Mouse (Mus musculus) liver, adult (tissue): ENCODE results near the gene Megf6.

ENCODE experiments used
- GATA4 ChIP-seq: IDR thresholded peaks from 2 replicates; pipeline ENCODE4 v1.6.1; 2014; ENCODE audit warnings: mild to moderate bottlenecking, low read length; ENCODE audit not compliant: insufficient replicate concordance

Gene Megf6

GRCm38 (mm10) chr4:154183566-154183965, 13.0 kb downstream of the Megf6 start:
- no peak for TF ChIP-seq GATA4

- TF ChIP-seq GATA4 = no peak
Observed at GRCm38 (mm10) chr4:154185001-154185400, 14.5 kb downstream of the Megf6 start.

GRCm38 (mm10) chr4:154186002-154186537, 15.5 kb downstream of the Megf6 start:
- peak; percentile 68; the same call in 1 of the 2 replicates for TF ChIP-seq GATA4

- no peak; the same call in 1 of the 2 replicates for TF ChIP-seq GATA4
Observed at GRCm38 (mm10) chr4:154188948-154189347, 18.4 kb downstream of the Megf6 start.

GRCm38 (mm10) chr4:154197961-154198360, 27.4 kb downstream of the Megf6 start:
- TF ChIP-seq GATA4 = no peak

- no peak for TF ChIP-seq GATA4
Observed at GRCm38 (mm10) chr4:154198377-154198961, 27.9 kb downstream of the Megf6 start.

- TF ChIP-seq GATA4 = no peak
Observed at GRCm38 (mm10) chr4:154201511-154201910, 31.0 kb downstream of the Megf6 start.

- no peak for TF ChIP-seq GATA4
Observed at GRCm38 (mm10) chr4:154204532-154204931, 34.0 kb downstream of the Megf6 start.

- no peak for TF ChIP-seq GATA4
Observed at GRCm38 (mm10) chr4:154205392-154205791, 34.9 kb downstream of the Megf6 start.

GRCm38 (mm10) chr4:154207261-154207660, 36.7 kb downstream of the Megf6 start:
- no peak for TF ChIP-seq GATA4

- no peak for TF ChIP-seq GATA4
Observed at GRCm38 (mm10) chr4:154209054-154209453, 38.5 kb downstream of the Megf6 start.

- TF ChIP-seq GATA4 = no peak
Observed at GRCm38 (mm10) chr4:154209825-154210224, 39.3 kb downstream of the Megf6 start.

- no peak for TF ChIP-seq GATA4
Observed at GRCm38 (mm10) chr4:154211459-154211858, 40.9 kb downstream of the Megf6 start.

GRCm38 (mm10) chr4:154213586-154213985, 43.1 kb downstream of the Megf6 start:
- TF ChIP-seq GATA4 = no peak

- no peak for TF ChIP-seq GATA4
Observed at GRCm38 (mm10) chr4:154214075-154214474, 43.5 kb downstream of the Megf6 start.

GRCm38 (mm10) chr4:154217711-154218350, 47.3 kb downstream of the Megf6 start:
- TF ChIP-seq GATA4 = no peak

- no peak for TF ChIP-seq GATA4
Observed at GRCm38 (mm10) chr4:154222773-154223172, 52.2 kb downstream of the Megf6 start.

- no peak for TF ChIP-seq GATA4
Observed at GRCm38 (mm10) chr4:154224267-154224969, 53.9 kb downstream of the Megf6 start.
